Mouse (Mus musculus): ENCODE measurements around the gene Nt5dc3. TPM values are rescaled to one million over a fixed set of nuclear protein-coding genes. Genes with fewer than 3 reads are reported as not detected.

Gene Nt5dc3
- polyA plus RNA-seq, 1 experiment, result 6.9 TPM

DNA sequence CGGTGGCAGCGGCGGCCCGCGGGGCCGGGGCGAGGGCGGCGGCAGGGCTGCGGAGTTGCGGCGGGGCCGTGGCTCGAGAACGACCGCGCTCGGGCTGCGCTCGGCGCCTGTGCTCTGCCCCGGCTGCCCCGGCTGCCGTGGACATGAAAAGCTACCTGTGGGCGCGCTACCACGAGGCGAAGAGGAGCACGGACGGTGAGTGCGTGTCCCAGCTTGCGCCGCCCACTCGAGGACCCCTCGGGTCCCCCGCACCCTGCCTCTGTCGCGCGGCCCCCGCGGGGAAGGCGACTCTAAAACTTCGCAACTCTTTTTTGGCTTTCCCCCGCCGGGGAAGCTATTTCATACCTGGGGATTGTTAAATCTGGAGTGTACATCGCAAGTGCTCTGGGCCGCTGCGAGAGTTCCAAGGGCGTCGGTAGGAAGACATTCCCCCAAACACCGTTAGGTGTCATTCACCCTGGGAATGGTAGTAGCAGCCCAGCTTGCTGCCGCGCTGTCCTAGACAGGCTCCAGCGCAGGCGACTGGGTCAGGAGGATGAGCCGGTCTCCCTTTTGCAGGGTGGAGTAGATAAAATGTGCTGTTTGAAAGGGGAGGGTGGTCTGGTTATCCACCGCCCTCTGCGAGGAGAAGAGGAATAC lies 431 bp downstream of the Nt5dc3 start:
- Histone ChIP-seq H3K27me3 (replicated peaks; ENCODE audit: control insufficient read depth, insufficient read depth, low read length) (no peaks in the 10 kb centered on the region), H3K36me3 (ENCODE audit: control insufficient read depth, insufficient read depth, low read length) (no peaks in the 10 kb centered on the region), H3K27ac (ENCODE audit: insufficient read depth, low read depth, low read length) (no peak overlapping the region), H3K4me1 (ENCODE audit: control insufficient read depth, insufficient read depth, low read length) (peaks cover 18% of the 10 kb centered on the region), H3K4me3 (ENCODE audit: insufficient read depth, low read depth, low read length) (peak overlapping the region; percentile 70)
- no peak for TF ChIP-seq POLR2A (IDR thresholded peaks at IDR 0.05; ENCODE audit: low read depth, low read length)
- TF ChIP-seq CTCF (conservative IDR thresholded peaks at IDR 0.05; ENCODE audit: insufficient read depth, insufficient read length, low read depth, low read length), result no peak
- WGBS, result under 1% methylated on average over 58 of the region's 58 CpGs
- DNase-seq, result peak; percentile 37

DNA sequence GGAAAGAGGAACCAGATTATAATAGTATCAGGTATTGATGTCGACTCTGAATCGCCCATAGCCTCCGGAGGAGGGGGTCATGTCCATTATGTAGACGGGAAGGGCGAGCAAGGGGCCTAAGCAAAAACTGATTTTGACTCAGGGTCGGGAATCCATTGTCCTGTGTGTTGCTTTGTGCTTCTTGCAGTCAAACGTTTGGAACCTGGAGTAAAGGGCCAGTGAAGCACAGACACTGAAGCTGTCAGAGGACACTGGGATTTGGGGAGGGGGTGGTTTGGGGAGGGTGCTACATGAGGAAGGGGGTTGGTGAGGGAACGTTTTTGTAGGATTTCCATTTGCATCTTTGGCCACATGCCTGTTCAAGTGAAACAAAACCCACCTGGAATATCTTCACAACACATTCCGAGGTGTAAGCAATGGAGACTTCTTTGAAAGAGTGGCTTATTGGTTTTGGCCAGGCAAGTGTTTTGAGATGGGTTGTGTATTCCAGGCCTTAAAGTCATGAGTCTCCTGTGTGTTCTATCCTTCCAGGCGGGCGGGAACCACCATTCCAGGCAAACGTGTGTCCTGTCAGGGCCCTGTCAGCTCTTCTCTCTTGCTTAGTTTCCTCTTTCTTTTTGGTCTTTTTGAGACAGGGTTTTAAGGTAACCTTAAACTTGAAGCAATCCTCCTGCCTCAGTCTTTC lies 1.2 kb downstream of the Nt5dc3 start:
- Histone ChIP-seq H3K36me3 (ENCODE audit: control insufficient read depth, insufficient read depth, low read length) (no peaks in the 10 kb centered on the region), H3K4me3 (ENCODE audit: insufficient read depth, low read depth, low read length) (peak overlapping the region; percentile 70), H3K4me1 (ENCODE audit: control insufficient read depth, insufficient read depth, low read length) (peaks cover 18% of the 10 kb centered on the region), H3K27ac (ENCODE audit: insufficient read depth, low read depth, low read length) (no peak overlapping the region), H3K27me3 (replicated peaks; ENCODE audit: control insufficient read depth, insufficient read depth, low read length) (no peaks in the 10 kb centered on the region)
- TF ChIP-seq CTCF (conservative IDR thresholded peaks at IDR 0.05; ENCODE audit: insufficient read depth, insufficient read length, low read depth, low read length) (no peak), POLR2A (IDR thresholded peaks at IDR 0.05; ENCODE audit: low read depth, low read length) (no peak)
- WGBS, result 40% methylated on average over 12 of the region's 12 CpGs
- DNase-seq, result no peak

DNA sequence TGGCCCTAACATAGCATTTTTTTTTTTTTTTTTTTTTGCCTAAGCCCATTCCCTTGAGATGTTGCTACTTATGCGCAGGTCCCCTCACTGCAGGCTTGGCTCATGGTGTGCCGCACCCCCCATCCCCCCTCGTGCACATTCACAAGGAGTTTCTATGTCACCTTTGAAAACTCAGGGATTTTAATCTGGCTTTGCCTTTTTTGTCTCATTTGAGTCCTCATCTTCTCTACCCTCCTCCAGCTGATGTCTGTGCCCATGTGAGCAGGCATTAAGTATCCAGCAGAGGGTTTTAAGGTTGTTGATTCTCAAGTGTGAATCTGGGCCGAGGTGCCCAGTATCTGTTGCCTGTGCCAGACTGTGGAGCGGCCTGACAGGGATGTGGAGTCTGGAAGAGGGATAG lies 2.8 kb downstream of the Nt5dc3 start:
- Histone ChIP-seq H3K27me3 (replicated peaks; ENCODE audit: control insufficient read depth, insufficient read depth, low read length) (no peaks in the 10 kb centered on the region), H3K4me3 (ENCODE audit: insufficient read depth, low read depth, low read length) (no peak overlapping the region), H3K27ac (ENCODE audit: insufficient read depth, low read depth, low read length) (no peak overlapping the region), H3K4me1 (ENCODE audit: control insufficient read depth, insufficient read depth, low read length) (peaks cover 18% of the 10 kb centered on the region), H3K36me3 (ENCODE audit: control insufficient read depth, insufficient read depth, low read length) (no peaks in the 10 kb centered on the region)
- TF ChIP-seq CTCF (conservative IDR thresholded peaks at IDR 0.05; ENCODE audit: insufficient read depth, insufficient read length, low read depth, low read length) (no peak), POLR2A (IDR thresholded peaks at IDR 0.05; ENCODE audit: low read depth, low read length) (no peak)
- no peak for DNase-seq
- 82% methylated on average over 5 of the region's 5 CpGs for WGBS

DNA sequence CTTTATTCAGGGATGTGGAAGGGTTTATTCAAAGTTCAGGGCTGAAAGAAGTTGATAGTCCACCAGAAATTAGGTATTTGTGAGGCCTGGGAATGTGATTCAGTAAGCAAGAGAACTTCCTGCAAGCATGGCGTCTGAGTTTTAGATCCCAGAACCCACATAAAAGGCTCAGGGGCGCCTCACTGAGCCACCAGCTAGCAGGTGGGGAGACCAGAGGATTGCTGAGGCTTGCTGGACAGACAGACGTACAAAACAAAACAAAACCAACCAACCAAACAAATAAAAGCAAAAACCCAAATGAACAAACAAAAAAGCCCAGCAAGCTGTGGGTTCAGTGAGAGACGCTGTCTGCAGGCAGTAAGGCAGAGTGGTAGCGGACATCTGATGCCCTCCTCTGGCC lies 3.9 kb downstream of the Nt5dc3 start:
- no peak for DNase-seq
- H3K36me3 ChIP-seq (ENCODE audit: control insufficient read depth, insufficient read depth, low read length), result no peaks in the 10 kb centered on the region
- H3K4me3 ChIP-seq (ENCODE audit: insufficient read depth, low read depth, low read length), result no peak overlapping the region
- no peak overlapping the region for H3K27ac ChIP-seq (ENCODE audit: insufficient read depth, low read depth, low read length)
- H3K27me3 ChIP-seq (replicated peaks; ENCODE audit: control insufficient read depth, insufficient read depth, low read length), result no peaks in the 10 kb centered on the region
- TF ChIP-seq CTCF (conservative IDR thresholded peaks at IDR 0.05; ENCODE audit: insufficient read depth, insufficient read length, low read depth, low read length) (no peak), POLR2A (IDR thresholded peaks at IDR 0.05; ENCODE audit: low read depth, low read length) (no peak)
- 79% methylated on average over 5 of the region's 5 CpGs for WGBS
- H3K4me1 ChIP-seq (ENCODE audit: control insufficient read depth, insufficient read depth, low read length), result peaks cover 15% of the 10 kb centered on the region

DNA sequence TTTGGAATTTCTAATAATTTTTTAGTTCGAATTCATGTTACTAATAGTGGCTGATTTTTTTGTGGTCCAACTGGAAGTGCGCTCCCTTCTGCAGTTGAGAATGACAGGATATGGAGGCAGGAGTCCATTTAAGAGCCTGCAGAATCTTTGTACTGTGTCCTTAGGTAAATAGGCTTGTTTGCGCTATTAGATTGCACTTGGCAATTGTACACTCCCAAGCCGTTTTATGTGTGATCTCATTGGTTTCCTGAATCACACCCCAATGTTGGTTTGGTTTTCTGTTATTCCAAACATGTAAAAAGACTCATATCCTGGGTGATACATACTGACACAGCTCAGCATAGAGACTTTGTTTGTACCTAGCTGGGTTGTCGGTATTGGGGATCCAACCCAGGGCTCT lies 4.8 kb downstream of the Nt5dc3 start:
- H3K27ac ChIP-seq (ENCODE audit: insufficient read depth, low read depth, low read length), result no peak overlapping the region
- no peak overlapping the region for H3K4me3 ChIP-seq (ENCODE audit: insufficient read depth, low read depth, low read length)
- H3K4me1 ChIP-seq (ENCODE audit: control insufficient read depth, insufficient read depth, low read length), result peaks cover 9% of the 10 kb centered on the region
- 81% methylated on average over 5 of the region's 5 CpGs for WGBS
- TF ChIP-seq POLR2A (IDR thresholded peaks at IDR 0.05; ENCODE audit: low read depth, low read length) (no peak), CTCF (conservative IDR thresholded peaks at IDR 0.05; ENCODE audit: insufficient read depth, insufficient read length, low read depth, low read length) (no peak)
- DNase-seq, result no peak
- H3K27me3 ChIP-seq (replicated peaks; ENCODE audit: control insufficient read depth, insufficient read depth, low read length), result no peaks in the 10 kb centered on the region
- H3K36me3 ChIP-seq (ENCODE audit: control insufficient read depth, insufficient read depth, low read length), result no peaks in the 10 kb centered on the region

DNA sequence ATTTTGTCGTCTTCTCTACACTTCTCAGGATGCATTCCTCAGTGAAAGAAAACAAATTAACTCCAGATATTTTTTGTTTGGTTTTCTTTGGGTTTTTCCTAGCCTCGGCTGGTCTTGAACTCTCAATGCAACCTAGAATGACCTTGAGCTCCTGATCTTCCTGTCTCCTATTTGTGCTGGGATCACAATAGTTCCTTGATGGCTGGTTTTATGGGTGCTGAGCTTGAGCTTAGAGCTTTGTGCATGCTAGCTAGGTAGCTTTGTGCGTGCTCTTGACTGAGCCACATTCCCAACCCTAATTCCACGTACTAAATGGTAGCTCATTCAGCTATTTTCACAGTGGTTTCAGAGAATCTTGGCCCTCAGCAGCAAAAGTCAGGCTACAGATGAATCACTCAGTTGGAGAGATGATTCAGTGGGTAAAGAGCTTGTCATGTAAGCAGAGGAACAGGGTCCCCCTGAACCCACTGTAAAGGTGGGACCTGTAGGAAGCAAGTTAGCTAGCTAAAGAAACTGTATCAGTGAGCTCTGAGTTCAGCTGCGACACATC lies 5.4 kb downstream of the Nt5dc3 start:
- DNase-seq, result no peak
- H3K27ac ChIP-seq (ENCODE audit: insufficient read depth, low read depth, low read length), result no peak overlapping the region
- no peaks in the 10 kb centered on the region for H3K27me3 ChIP-seq (replicated peaks; ENCODE audit: control insufficient read depth, insufficient read depth, low read length)
- H3K4me1 ChIP-seq (ENCODE audit: control insufficient read depth, insufficient read depth, low read length), result peaks cover 9% of the 10 kb centered on the region
- no peak overlapping the region for H3K4me3 ChIP-seq (ENCODE audit: insufficient read depth, low read depth, low read length)
- TF ChIP-seq POLR2A (IDR thresholded peaks at IDR 0.05; ENCODE audit: low read depth, low read length) (no peak), CTCF (conservative IDR thresholded peaks at IDR 0.05; ENCODE audit: insufficient read depth, insufficient read length, low read depth, low read length) (no peak)
- 91% methylated on average over 5 of the region's 5 CpGs for WGBS
- no peaks in the 10 kb centered on the region for H3K36me3 ChIP-seq (ENCODE audit: control insufficient read depth, insufficient read depth, low read length)

DNA sequence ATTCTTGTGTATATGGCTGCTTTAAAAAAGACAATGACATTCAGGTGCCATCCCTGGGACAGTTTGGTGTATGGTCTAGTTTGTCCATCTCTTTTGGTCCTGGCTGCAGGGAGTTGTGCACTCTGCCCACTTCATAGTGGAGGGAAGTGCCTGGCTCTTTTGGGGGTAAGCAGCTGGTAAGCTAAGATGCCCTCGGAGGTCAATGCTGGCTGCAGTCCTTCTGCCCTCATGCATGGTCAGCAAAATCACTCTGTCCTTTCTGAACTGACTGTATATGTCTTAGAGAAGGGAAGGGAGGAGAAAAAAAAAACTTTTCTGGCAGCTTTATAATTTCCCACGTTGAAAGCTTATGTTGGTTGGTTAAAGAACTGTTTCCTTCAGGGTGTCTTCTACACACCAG lies 6.6 kb downstream of the Nt5dc3 start:
- TF ChIP-seq CTCF (conservative IDR thresholded peaks at IDR 0.05; ENCODE audit: insufficient read depth, insufficient read length, low read depth, low read length) (no peak), POLR2A (IDR thresholded peaks at IDR 0.05; ENCODE audit: low read depth, low read length) (no peak)

More for the DNA sequence above, 6.6 kb downstream of the Nt5dc3 start:
- H3K4me3 ChIP-seq (ENCODE audit: insufficient read depth, low read depth, low read length), result no peak overlapping the region
- no peaks in the 10 kb centered on the region for H3K4me1 ChIP-seq (ENCODE audit: control insufficient read depth, insufficient read depth, low read length)
- WGBS, result 41% methylated on average over 2 of the region's 2 CpGs
- no peaks in the 10 kb centered on the region for H3K27me3 ChIP-seq (replicated peaks; ENCODE audit: control insufficient read depth, insufficient read depth, low read length)
- H3K36me3 ChIP-seq (ENCODE audit: control insufficient read depth, insufficient read depth, low read length), result no peaks in the 10 kb centered on the region
- DNase-seq, result peak; percentile 56
- no peak overlapping the region for H3K27ac ChIP-seq (ENCODE audit: insufficient read depth, low read depth, low read length)
